Mouse (Mus musculus) CH12.LX (cell line): ENCODE measurements around the gene Itpr2. TPM values are rescaled to one million over a fixed set of nuclear protein-coding genes. Genes with fewer than 3 reads are reported as not detected.

Source experiments
- DNase-seq: peaks from one replicate; pipeline ENCODE4 v3.0.0-alpha.2; 2013; ENCODE audit errors: extremely low read depth
- H3K27ac ChIP-seq: 2 replicates; pipeline ENCODE4 v1.5.1; 2012; ENCODE audit warnings: low read depth, mild to moderate bottlenecking, control low read depth, moderate library complexity; ENCODE audit not compliant: insufficient read depth
- H3K27me3 ChIP-seq: replicated peaks from 2 replicates; pipeline ENCODE3; 2012; ENCODE audit warnings: inconsistent platforms
- H3K36me3 ChIP-seq, 2 experiments: replicated peaks in 1 of 2; 2 replicates each; pipeline versions ENCODE3 to v1.6.1; 2012; ENCODE audit warnings: inconsistent platforms in 1 of 2, low read length in 1 of 2, mild to moderate bottlenecking in 1 of 2, mixed read lengths in 1 of 2, moderate library complexity in 1 of 2; ENCODE audit not compliant: control insufficient read depth in 1 of 2, insufficient read depth in 1 of 2
- H3K4me1 ChIP-seq, 2 experiments: 2 replicates each; pipeline ENCODE4 v1.6.1; 2012; ENCODE audit warnings: inconsistent platforms in 1 of 2, moderate library complexity in 1 of 2; ENCODE audit not compliant: insufficient read depth in 2 of 2, control insufficient read depth in 1 of 2
- H3K4me2 ChIP-seq: 2 replicates; pipeline ENCODE4 v1.6.1; 2012; ENCODE audit warnings: low read depth, mild to moderate bottlenecking, control low read depth; ENCODE audit not compliant: poor library complexity, insufficient read depth, severe bottlenecking
- H3K4me3 ChIP-seq, 3 experiments: fragments of 150-350 bp in 1 of 3; sonication (generic) in 1 of 3; replicated peaks in 1 of 3; 2 replicates each; pipeline versions ENCODE3 to v1.5.1; 2011 to 2012; ENCODE audit warnings: low read depth in 2 of 3, low read length in 2 of 3, mild to moderate bottlenecking in 2 of 3, moderate library complexity in 2 of 3, control low read depth in 1 of 3, improper control_type of control experiment in 1 of 3, inconsistent platforms in 1 of 3, mixed read lengths in 1 of 3; ENCODE audit not compliant: poor library complexity in 1 of 3
- H3K79me2 ChIP-seq: replicated peaks from 2 replicates; pipeline ENCODE4 v1.6.1; 2012; ENCODE audit warnings: mild to moderate bottlenecking, moderate library complexity; ENCODE audit not compliant: control insufficient read depth, poor library complexity, insufficient read depth, severe bottlenecking; ENCODE audit errors: extremely low read depth
- H3K9ac ChIP-seq: 2 replicates; pipeline ENCODE4 v1.6.1; 2012; ENCODE audit warnings: low read depth, mild to moderate bottlenecking, control low read depth, moderate library complexity; ENCODE audit not compliant: insufficient read depth
- H3K9me3 ChIP-seq: replicated peaks from 2 replicates; pipeline ENCODE3; 2012; ENCODE audit warnings: low read length, inconsistent platforms, mixed read lengths
- BHLHE40 ChIP-seq: IDR thresholded peaks from 2 replicates; pipeline ENCODE4 v1.6.1; 2011; ENCODE audit warnings: mild to moderate bottlenecking, low read depth, low read length, improper control_type of control experiment
- CHD2 ChIP-seq: IDR thresholded peaks from 2 replicates; pipeline ENCODE4 v1.6.1; 2011; ENCODE audit warnings: low read length, improper control_type of control experiment
- CTCF ChIP-seq, 2 experiments: IDR thresholded peaks in 1 of 2; conservative IDR thresholded peaks in 1 of 2; 2 replicates each; pipeline ENCODE4 v1.5.1; 2011 to 2012; ENCODE audit warnings: low read depth in 2 of 2, low read length in 2 of 2, improper control_type of control experiment in 1 of 2, inconsistent platforms in 1 of 2, mild to moderate bottlenecking in 1 of 2, moderate library complexity in 1 of 2
- E2F4 ChIP-seq: IDR thresholded peaks from 2 replicates; pipeline ENCODE4 v1.6.1; 2011; ENCODE audit warnings: low read depth, low read length, improper control_type of control experiment; ENCODE audit not compliant: insufficient replicate concordance
- ELF1 ChIP-seq: IDR thresholded peaks from 2 replicates; pipeline ENCODE4 v1.6.1; 2014; ENCODE audit warnings: low read depth, mild to moderate bottlenecking, inconsistent platforms, low read length, improper control_type of control experiment
- EP300 ChIP-seq: IDR thresholded peaks from 2 replicates; pipeline ENCODE4 v1.6.1; 2011; ENCODE audit warnings: low read length, improper control_type of control experiment
- GABPA ChIP-seq: IDR thresholded peaks from 2 replicates; pipeline ENCODE4 v1.6.1; 2012; ENCODE audit warnings: low read depth, low read length, improper control_type of control experiment, inconsistent platforms; ENCODE audit not compliant: insufficient replicate concordance
- HCFC1 ChIP-seq: IDR thresholded peaks from 2 replicates; pipeline ENCODE4 v1.6.1; 2012; ENCODE audit warnings: low read depth, mild to moderate bottlenecking, inconsistent platforms, low read length, improper control_type of control experiment
- IRF4 ChIP-seq: IDR thresholded peaks from 2 replicates; pipeline ENCODE4 v1.6.1; 2014; ENCODE audit warnings: low read depth, mild to moderate bottlenecking, inconsistent platforms, low read length, improper control_type of control experiment
- KAT2A ChIP-seq: IDR thresholded peaks from 2 replicates; pipeline ENCODE4 v1.6.1; 2012; ENCODE audit warnings: low read length, improper control_type of control experiment, inconsistent platforms; ENCODE audit not compliant: insufficient replicate concordance
- MAX ChIP-seq: IDR thresholded peaks from 2 replicates; pipeline ENCODE4 v1.6.1; 2011; ENCODE audit warnings: low read length, improper control_type of control experiment
- MAZ ChIP-seq: IDR thresholded peaks from 2 replicates; pipeline ENCODE4 v1.6.1; 2012; ENCODE audit warnings: low read depth, mild to moderate bottlenecking, inconsistent platforms, low read length, improper control_type of control experiment, moderate library complexity
- MEF2A ChIP-seq: IDR thresholded peaks from 2 replicates; pipeline ENCODE4 v1.6.1; 2014; ENCODE audit warnings: low read depth, mild to moderate bottlenecking, inconsistent platforms, low read length, improper control_type of control experiment, borderline replicate concordance
- MXI1 ChIP-seq: IDR thresholded peaks from 2 replicates; pipeline ENCODE4 v1.6.1; 2011; ENCODE audit warnings: mild to moderate bottlenecking, low read depth, low read length, improper control_type of control experiment
- POLR2AphosphoS2 ChIP-seq: IDR thresholded peaks from 2 replicates; pipeline ENCODE4 v1.6.1; 2011; ENCODE audit warnings: low read depth, low read length, improper control_type of control experiment
- SIN3A ChIP-seq: IDR thresholded peaks from 2 replicates; pipeline ENCODE4 v1.6.1; 2012; ENCODE audit warnings: low read length, improper control_type of control experiment, inconsistent platforms
- TBP ChIP-seq: conservative IDR thresholded peaks from 2 replicates; pipeline ENCODE4 v1.6.1; 2011; ENCODE audit warnings: low read depth, low read length, improper control_type of control experiment
- TCF12 ChIP-seq: IDR thresholded peaks from 2 replicates; pipeline ENCODE4 v1.6.1; 2014; ENCODE audit warnings: low read depth, mild to moderate bottlenecking, inconsistent platforms, low read length, improper control_type of control experiment
- UBTF ChIP-seq: IDR thresholded peaks from 2 replicates; pipeline ENCODE4 v1.6.1; 2012; ENCODE audit warnings: low read depth, mild to moderate bottlenecking, inconsistent platforms, low read length, improper control_type of control experiment, moderate library complexity
- ZMIZ1 ChIP-seq: IDR thresholded peaks from 2 replicates; pipeline ENCODE4 v1.6.1; 2012; ENCODE audit warnings: low read depth, mild to moderate bottlenecking, inconsistent platforms, low read length, improper control_type of control experiment
- ZNF384 ChIP-seq: IDR thresholded peaks from 2 replicates; pipeline ENCODE4 v1.6.1; 2012; ENCODE audit warnings: low read depth, low read length, improper control_type of control experiment, inconsistent platforms
- dilution Hi-C: fragments of 300-500 bp; cut with MboI; formaldehyde crosslinking; loops from 2 replicates; pipeline ENCODE4 v1.14.3; 2020; ENCODE audit warnings: low sequenced_read_pairs; ENCODE audit not compliant: extremely low pct_unique_long_range_greater_than_20kb, extremely low pct_ligation_motif_present
- in situ Hi-C: fragments of 300-500 bp; cut with MboI; formaldehyde crosslinking; loops from 3 replicates; pipeline ENCODE4 v1.14.3; 2019; ENCODE audit warnings: low sequenced_read_pairs, low pct_ligation_motif_present, low pct_unique_long_range_greater_than_20kb, mixed read lengths
- polyA plus RNA-seq: library from polyadenylated mRNA; unstranded; fragments of >175 nt; gene quantifications from 2 replicates; pipeline ENCODE4 v1.2.1, GENCODE M21; 2012; ENCODE audit warnings: low read depth; ENCODE audit not compliant: insufficient read length
- total RNA-seq, 2 experiments: library from RNA; depleted of rRNA; stranded (reverse); fragments of 300-350 nt in 1 of 2; fragments of >200 nt in 1 of 2; gene quantifications; 2 replicates each; pipeline ENCODE4 v1.2.3; 2012 to 2014

Itpr2 gene
- total and polyA plus RNA-seq, 3 experiments: 3.5 to 8.9 (median 4.4) TPM

DNA sequence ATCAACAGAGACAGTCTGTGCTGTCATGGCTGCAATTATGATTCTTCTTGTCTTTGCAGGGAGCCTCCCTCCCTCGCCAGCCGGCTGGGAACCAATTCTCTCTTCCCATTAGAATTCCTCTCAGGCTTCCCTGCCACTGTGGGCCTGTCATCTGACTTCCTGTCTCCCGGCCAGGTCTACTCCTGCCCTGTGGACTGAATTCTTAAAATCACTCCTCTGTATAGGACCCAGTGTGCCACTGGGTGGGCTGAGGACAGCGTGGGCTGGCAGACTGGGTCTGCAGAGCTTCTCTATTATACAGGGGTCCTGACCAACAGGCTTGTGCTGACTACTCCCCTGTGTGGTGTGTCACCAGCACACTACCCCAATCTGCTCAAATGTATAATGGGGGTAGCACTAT is 365.4 kb downstream of the Itpr2 start:
- Histone ChIP-seq H3K9me3 (no peaks in the 10 kb centered on the region), H3K27ac (no peak overlapping the region), H3K79me2 (no peaks in the 10 kb centered on the region), H3K36me3 (peaks cover 0 to 2% of the 10 kb centered on the region in 2 experiments), H3K9ac (no peak overlapping the region), H3K27me3 (no peaks in the 10 kb centered on the region), H3K4me2 (no peak overlapping the region), H3K4me3 (no peak overlapping the region), H3K4me1 (peaks cover 0 to 10% of the 10 kb centered on the region in 2 experiments; a peak in 2 of 4 replicates)
- dilution Hi-C loops: no loop called here
- in situ Hi-C loops: no loop called here
- no peak for DNase-seq
- TF ChIP-seq ZMIZ1: no peak
- TF ChIP-seq ZNF384: no peak
- TF ChIP-seq KAT2A: no peak
- no peak for TF ChIP-seq ELF1
- TF ChIP-seq IRF4: no peak
- TF ChIP-seq E2F4: no peak
- no peak for TF ChIP-seq MEF2A

DNA sequence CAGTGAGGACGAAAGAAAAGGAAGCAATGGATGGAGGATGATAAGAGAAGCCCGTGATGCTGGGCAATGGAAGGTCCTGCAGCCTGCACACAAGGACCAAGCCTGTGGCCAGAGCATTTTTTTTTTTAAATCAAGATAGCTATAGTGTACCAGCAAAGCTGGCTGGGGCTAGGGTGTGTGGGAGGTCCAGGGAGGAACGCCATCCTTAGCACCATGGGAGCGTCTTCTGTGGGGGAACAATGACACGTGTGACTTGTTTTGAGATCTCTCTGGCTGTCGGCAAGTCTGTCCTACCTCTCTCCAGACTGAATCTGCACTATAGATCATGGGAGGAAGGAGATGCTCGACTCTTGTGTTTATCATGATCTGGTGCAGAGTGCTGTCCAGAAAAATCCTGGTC is 365.8 kb downstream of the Itpr2 start:
- in situ Hi-C loops: no loop called here
- Histone ChIP-seq H3K27ac (no peak overlapping the region), H3K9me3 (no peaks in the 10 kb centered on the region), H3K27me3 (no peaks in the 10 kb centered on the region)
- dilution Hi-C loops: no loop called here
- TF ChIP-seq POLR2AphosphoS2 (no peak), TBP (no peak)
- TF ChIP-seq, all 38 proteins: peak for 0
- no peak overlapping the region for H3K9ac ChIP-seq
- H3K79me2 ChIP-seq: no peaks in the 10 kb centered on the region
- H3K4me1 ChIP-seq: peaks cover 0 to 10% of the 10 kb centered on the region in 2 experiments; a peak in 2 of 4 replicates
- H3K4me3 ChIP-seq: no peak overlapping the region
- H3K36me3 ChIP-seq: no peaks in the 10 kb centered on the region
- no peak for DNase-seq
- H3K4me2 ChIP-seq: no peak overlapping the region

DNA sequence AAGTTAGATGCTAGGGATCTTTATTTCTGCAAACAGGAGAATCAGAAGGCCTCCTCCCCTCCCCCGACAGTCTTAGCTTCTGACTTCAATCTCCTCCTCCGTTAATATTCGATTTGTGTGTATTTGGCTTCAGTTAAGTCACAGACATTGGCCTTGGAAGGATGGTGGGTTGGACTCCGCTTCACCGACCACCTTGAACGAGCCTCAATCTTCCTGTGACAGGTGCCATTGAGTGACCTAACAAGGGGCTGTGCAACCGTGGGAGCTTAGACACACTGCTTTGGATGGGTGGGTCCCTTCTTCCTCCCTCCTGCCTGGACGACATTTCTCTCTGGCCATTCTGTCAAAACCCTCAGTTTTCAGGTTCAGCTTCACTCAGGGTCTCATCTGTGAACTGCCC is 366.7 kb downstream of the Itpr2 start:
- no peak overlapping the region for H3K4me3 ChIP-seq
- no peaks in the 10 kb centered on the region for H3K27me3 ChIP-seq
- no peak overlapping the region for H3K27ac ChIP-seq
- H3K9me3 ChIP-seq: no peaks in the 10 kb centered on the region
- H3K36me3 ChIP-seq: no peaks in the 10 kb centered on the region
- no peaks in the 10 kb centered on the region for H3K79me2 ChIP-seq
- DNase-seq: no peak
- no peak overlapping the region for H3K9ac ChIP-seq
- peaks cover 0 to 10% of the 10 kb centered on the region in 2 experiments; a peak in 2 of 4 replicates for H3K4me1 ChIP-seq
- in situ Hi-C loops: no loop called here
- TF ChIP-seq BHLHE40 (no peak), MAX (no peak), TCF12 (no peak), HCFC1 (no peak), ZMIZ1 (no peak), MXI1 (no peak), MAZ (no peak), GABPA (no peak), IRF4 (no peak), CHD2 (no peak), POLR2AphosphoS2 (no peak), CTCF (conservative IDR thresholded peaks at IDR 0.05 in 1 of 2, IDR thresholded peaks at IDR 0.05 in 1 of 2; ENCODE audit: low read depth in 2 of 2, low read length in 2 of 2) (no peak), ZNF384 (no peak), UBTF (no peak), MEF2A (no peak), SIN3A (no peak), EP300 (no peak), TBP (no peak)
- dilution Hi-C loops: no loop called here
- H3K4me2 ChIP-seq: no peak overlapping the region
